Mouse (Mus musculus) bone marrow macrophage, adult 2 months (primary cell): Measurements from ENCODE around the gene Tmem216.

ENCODE experiments used
- CTCF ChIP-seq: IDR thresholded peaks from 2 replicates; pipeline ENCODE4 v1.5.1; 2012; ENCODE audit warnings: low read depth, mild to moderate bottlenecking, low read length, moderate library complexity
- POLR2A ChIP-seq: IDR thresholded peaks from 2 replicates; pipeline ENCODE4 v1.6.1; 2012; ENCODE audit warnings: mild to moderate bottlenecking, low read depth, low read length, borderline replicate concordance

DNA sequence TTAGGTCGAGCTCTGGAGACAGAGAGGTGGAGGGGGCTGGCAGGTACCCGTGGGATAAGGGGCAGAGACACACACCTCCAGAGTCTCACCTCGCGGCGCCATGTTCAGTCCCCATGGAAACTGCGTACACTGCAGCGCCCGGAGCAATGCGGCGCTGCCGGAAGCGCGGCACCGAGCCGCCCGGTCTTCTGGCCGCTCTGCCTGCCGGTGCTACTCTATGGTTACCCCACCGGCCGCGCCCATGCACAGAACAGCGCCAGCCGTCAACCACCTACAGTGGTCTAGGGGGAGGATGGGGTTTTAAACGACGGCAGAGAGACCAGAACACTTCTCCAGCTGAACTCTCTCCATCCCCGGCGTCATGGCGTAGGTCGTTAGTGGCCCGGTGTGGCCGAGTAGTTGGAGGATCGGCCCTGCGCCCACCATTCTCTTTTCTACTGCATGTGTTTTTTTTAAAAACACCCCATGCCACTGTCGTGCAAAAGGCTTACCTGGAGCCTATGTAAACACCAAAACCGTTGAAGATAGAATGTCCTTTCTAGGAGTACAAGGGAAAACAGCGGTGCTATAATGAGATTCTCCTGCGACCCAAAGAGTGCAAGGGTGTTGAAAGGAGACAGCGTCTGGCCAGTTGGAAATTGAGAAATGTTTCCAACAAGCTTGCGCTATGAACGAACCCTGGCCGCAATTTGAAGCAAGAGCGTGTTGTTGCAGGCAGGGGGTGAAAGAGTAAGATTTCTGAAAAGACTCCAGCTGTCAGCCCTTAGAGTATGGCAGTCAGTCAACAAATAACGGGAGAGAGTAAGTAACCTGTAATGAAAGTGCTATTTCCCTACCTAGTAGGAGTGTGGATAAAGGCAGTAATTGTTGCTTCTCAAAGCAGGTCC, at the start of gene Tmem216:
- TF ChIP-seq CTCF = no peak
- TF ChIP-seq POLR2A = no peak
